Mouse (Mus musculus) c-Kit-positive CD71-positive TER-119-negative erythroid progenitor cells, embryonic 14.5 days (primary cell): Measurements from ENCODE around the gene Khk.

Source experiments
- DNase-seq: peaks from one replicate; pipeline ENCODE4 v3.0.0-alpha.2; 2013; ENCODE audit warnings: low read depth

The Khk gene

GRCm38 (mm10) chr5:30934725-30935461, 13.7 kb downstream of the Khk start:
- DNase-seq, result no peak

GRCm38 (mm10) chr5:30943004-30943403, 21.8 kb downstream of the Khk start:
- DNase-seq, result peak; percentile 20

GRCm38 (mm10) chr5:30944344-30944743, 23.1 kb downstream of the Khk start:
- DNase-seq, result no peak

GRCm38 (mm10) chr5:30944956-30945781, 23.9 kb downstream of the Khk start, which contains the start of gene Cgref1:
TSS of gene Cgref1 (minus strand) at chr5:30945591.
- peak; percentile 19 for DNase-seq

GRCm38 (mm10) chr5:30948620-30949019, 27.4 kb downstream of the Khk start:
- DNase-seq, result no peak

- peak; percentile 78 for DNase-seq
Observed at GRCm38 (mm10) chr5:30949654-30950326, 28.6 kb downstream of the Khk start.

GRCm38 (mm10) chr5:30950451-30950850, 29.2 kb downstream of the Khk start:
- DNase-seq, result no peak

GRCm38 (mm10) chr5:30950922-30951321, 29.7 kb downstream of the Khk start:
- no peak for DNase-seq

- DNase-seq, result no peak
Observed at GRCm38 (mm10) chr5:30951706-30952105, 30.5 kb downstream of the Khk start.

GRCm38 (mm10) chr5:30952551-30952950, 31.3 kb downstream of the Khk start:
- DNase-seq, result no peak

- DNase-seq, result no peak
Observed at GRCm38 (mm10) chr5:30954065-30954464, 32.8 kb downstream of the Khk start.

- no peak for DNase-seq
Observed at GRCm38 (mm10) chr5:30954556-30954955, 33.3 kb downstream of the Khk start.

- DNase-seq, result no peak
Observed at GRCm38 (mm10) chr5:30955751-30956150, 34.5 kb downstream of the Khk start.

- DNase-seq, result no peak
Observed at GRCm38 (mm10) chr5:30957891-30958290, 36.7 kb downstream of the Khk start.

- no peak for DNase-seq
Observed at GRCm38 (mm10) chr5:30959198-30959854, 38.1 kb downstream of the Khk start.

- peak; percentile 95 for DNase-seq
Observed at GRCm38 (mm10) chr5:30959966-30960501, 38.8 kb downstream of the Khk start, which contains the start of gene Preb. TSS of gene Preb (minus strand) at chr5:30960361.

GRCm38 (mm10) chr5:30960814-30961213, 39.6 kb downstream of the Khk start:
- no peak for DNase-seq

GRCm38 (mm10) chr5:30961545-30962505, 40.6 kb downstream of the Khk start:
- no peak for DNase-seq

- DNase-seq, result no peak
Observed at GRCm38 (mm10) chr5:30963916-30964315, 42.7 kb downstream of the Khk start.

GRCm38 (mm10) chr5:30966189-30966588, 45.0 kb downstream of the Khk start:
- DNase-seq, result no peak

GRCm38 (mm10) chr5:30968416-30968815, 47.2 kb downstream of the Khk start, which contains the start of gene Tcf23:
TSS of gene Tcf23 (plus strand) at chr5:30968662.
- no peak for DNase-seq
